Mouse (Mus musculus) neural tube, embryonic 11.5 days (tissue): Measurements from ENCODE around the gene Ovol1. TPM values are rescaled to one million over a fixed set of nuclear protein-coding genes. Genes with fewer than 3 reads are reported as not detected.

Source experiments
- ATAC-seq: fragments of 200-750 bp; cut with Nextera tagmentation; 2 replicates; pipeline ENCODE4 v1.8.0; 2017; ENCODE audit warnings: moderate number of reproducible peaks, mild to moderate bottlenecking, moderate TSS enrichment, moderate library complexity; ENCODE audit not compliant: insufficient read depth, low FRiP score, low TSS enrichment
- DNase-seq: peaks from one replicate; pipeline ENCODE4 v3.0.0-alpha.2; 2015; ENCODE audit warnings: low spot score
- H3K27ac ChIP-seq: fragments of 300-500 bp; sonication (generic); 2 replicates; pipeline ENCODE4 v1.5.1; 2014; ENCODE audit warnings: low read depth, mild to moderate bottlenecking, low read length
- H3K27me3 ChIP-seq: fragments of 300-500 bp; sonication (generic); 2 replicates; pipeline ENCODE4 v1.6.1; 2014; ENCODE audit warnings: mild to moderate bottlenecking, low read length, mixed read lengths; ENCODE audit not compliant: control insufficient read depth, insufficient read depth
- H3K36me3 ChIP-seq: fragments of 300-500 bp; sonication (generic); 2 replicates; pipeline ENCODE4 v1.6.1; 2014; ENCODE audit warnings: mild to moderate bottlenecking, low read length, moderate library complexity, mixed read lengths; ENCODE audit not compliant: control insufficient read depth, insufficient read depth
- H3K4me1 ChIP-seq: fragments of 300-500 bp; sonication (generic); 2 replicates; pipeline ENCODE4 v1.6.1; 2014; ENCODE audit warnings: low read length, mixed read lengths; ENCODE audit not compliant: control insufficient read depth, insufficient read depth
- H3K4me2 ChIP-seq: fragments of 300-500 bp; sonication (generic); 2 replicates; pipeline ENCODE4 v1.6.1; 2014; ENCODE audit warnings: low read depth, mild to moderate bottlenecking, moderate library complexity
- H3K4me3 ChIP-seq: fragments of 300-500 bp; sonication (generic); 2 replicates; pipeline ENCODE4 v1.5.1; 2014; ENCODE audit warnings: low read depth, low read length
- H3K9ac ChIP-seq: fragments of 300-500 bp; sonication (generic); 2 replicates; pipeline ENCODE4 v1.6.1; 2014; ENCODE audit warnings: mild to moderate bottlenecking, low read length
- H3K9me3 ChIP-seq: fragments of 300-500 bp; sonication (generic); 2 replicates; pipeline ENCODE4 v1.6.1; 2016; ENCODE audit warnings: low read length; ENCODE audit not compliant: control insufficient read depth
- WGBS: fragments of 180-500 bp; shearing (Covaris S2); extraction: QIAGEN DNeasy Blood & Tissue Kit; methylation state at CpG from one replicate; pipeline ENCODE4 v1.1.7; 2014; 5-methylcytosine and 5-hydroxymethylcytosine counted together
- polyA plus RNA-seq: library from polyadenylated mRNA; unstranded; fragments of >200 nt; fragmentation: Nextera tagmentation; extraction: Ambion mirVana; gene quantifications from 2 replicates; pipeline ENCODE4 v1.2.1, GENCODE M21; 2014

The Ovol1 gene
- 0.24 and 0.32 TPM in 2 replicates for polyA plus RNA-seq

- no peak for DNase-seq
- peak within 1 kb of the TSS; percentile 49 for H3K4me2 ChIP-seq
- WGBS: under 1% methylated on average over 57 of the region's 57 CpGs
- no peak for ATAC-seq
- no peaks in the 10 kb centered on the region for H3K9me3 ChIP-seq
- H3K27ac ChIP-seq: no peak within 1 kb of the TSS
- H3K4me1 ChIP-seq: peaks cover 10% of the 10 kb centered on the region
- H3K4me3 ChIP-seq: peak within 1 kb of the TSS; percentile 23
- H3K9ac ChIP-seq: no peak within 1 kb of the TSS
- H3K27me3 ChIP-seq: peaks cover 68% of the 10 kb centered on the region
- no peaks in the 10 kb centered on the region for H3K36me3 ChIP-seq
Measured at GRCm38 (mm10) chr19:5560457-5561041, at the start of gene Ovol1. Gene Ovol1, minus strand, starts transcription at chr19:5560646.

- DNase-seq: peak; percentile 94
- H3K9me3 ChIP-seq: no peaks in the 10 kb centered on the region
- peak within 1 kb of the TSS; percentile 60 for H3K4me3 ChIP-seq
- peak within 1 kb of the TSS; percentile 97 for H3K27ac ChIP-seq
- H3K27me3 ChIP-seq: no peaks in the 10 kb centered on the region
- peaks cover 9% of the 10 kb centered on the region for H3K4me1 ChIP-seq
- H3K36me3 ChIP-seq: peaks cover 14% of the 10 kb centered on the region; the same call in 1 of the 2 replicates
- under 1% methylated on average over 51 of the region's 55 CpGs for WGBS
- H3K9ac ChIP-seq: peak within 1 kb of the TSS; percentile 80
- H3K4me2 ChIP-seq: peak within 1 kb of the TSS; percentile 64
- ATAC-seq: peak; percentile 94
Measured at GRCm38 (mm10) chr19:5609547-5610404, 49.3 kb upstream of the Ovol1 start, which contains the start of gene Kat5. Gene Kat5, minus strand, starts transcription at chr19:5610237.

- Histone ChIP-seq H3K4me2 (peak overlapping the region; percentile 64), H3K9me3 (no peaks in the 10 kb centered on the region), H3K27me3 (no peaks in the 10 kb centered on the region), H3K4me3 (peak overlapping the region; percentile 60), H3K36me3 (peaks cover 16% of the 10 kb centered on the region), H3K27ac (peak overlapping the region; percentile 97; the same call in 1 of the 2 replicates), H3K9ac (peak overlapping the region; percentile 80), H3K4me1 (peaks cover 9% of the 10 kb centered on the region)
- WGBS: 61% methylated on average over 10 of the region's 10 CpGs
- ATAC-seq: no peak
- DNase-seq: no peak
Measured at GRCm38 (mm10) chr19:5609171-5609546, 48.7 kb upstream of the Ovol1 start.

- H3K4me2 ChIP-seq: peak overlapping the region; percentile 64
- no peaks in the 10 kb centered on the region for H3K9me3 ChIP-seq
- ATAC-seq: no peak
- H3K36me3 ChIP-seq: peaks cover 18% of the 10 kb centered on the region
- H3K9ac ChIP-seq: no peak overlapping the region; the same call in 1 of the 2 replicates
- no peaks in the 10 kb centered on the region for H3K27me3 ChIP-seq
- H3K4me3 ChIP-seq: peak overlapping the region; percentile 60
- 96% methylated on average over 13 of the region's 13 CpGs for WGBS
- no peak for DNase-seq
- peaks cover 9% of the 10 kb centered on the region for H3K4me1 ChIP-seq
- H3K27ac ChIP-seq: no peak overlapping the region
Measured at GRCm38 (mm10) chr19:5608707-5609106, 48.3 kb upstream of the Ovol1 start.

- Histone ChIP-seq H3K36me3 (peaks cover 20% of the 10 kb centered on the region), H3K9me3 (no peaks in the 10 kb centered on the region), H3K4me1 (peaks cover 12% of the 10 kb centered on the region), H3K27ac (no peak overlapping the region), H3K4me2 (no peak overlapping the region), H3K27me3 (no peaks in the 10 kb centered on the region), H3K9ac (no peak overlapping the region), H3K4me3 (no peak overlapping the region)
- DNase-seq: no peak
- WGBS: 95% methylated on average over 26 of the region's 26 CpGs
- no peak for ATAC-seq
Measured at GRCm38 (mm10) chr19:5607705-5608410, 47.4 kb upstream of the Ovol1 start.

- Histone ChIP-seq H3K4me3 (no peak overlapping the region), H3K27ac (no peak overlapping the region), H3K9ac (no peak overlapping the region), H3K27me3 (no peaks in the 10 kb centered on the region), H3K36me3 (peaks cover 20% of the 10 kb centered on the region), H3K4me1 (peaks cover 18% of the 10 kb centered on the region), H3K9me3 (no peaks in the 10 kb centered on the region), H3K4me2 (no peak overlapping the region)
- DNase-seq: no peak
- 87% methylated on average over 8 of the region's 8 CpGs for WGBS
- no peak for ATAC-seq
Measured at GRCm38 (mm10) chr19:5606196-5606595, 45.8 kb upstream of the Ovol1 start.

- Histone ChIP-seq H3K27me3 (no peaks in the 10 kb centered on the region), H3K4me3 (no peak overlapping the region), H3K4me1 (peaks cover 13% of the 10 kb centered on the region), H3K4me2 (no peak overlapping the region), H3K9ac (no peak overlapping the region), H3K36me3 (peaks cover 20% of the 10 kb centered on the region), H3K27ac (no peak overlapping the region), H3K9me3 (no peaks in the 10 kb centered on the region)
- ATAC-seq (no peak), DNase-seq (no peak)
- 90% methylated on average over 7 of the region's 7 CpGs for WGBS
Measured at GRCm38 (mm10) chr19:5605126-5605525, 44.7 kb upstream of the Ovol1 start.

GRCm38 (mm10) chr19:5603664-5604063 lies 43.2 kb upstream of the Ovol1 start:
- H3K36me3 ChIP-seq: peaks cover 20% of the 10 kb centered on the region

More at GRCm38 (mm10) chr19:5603664-5604063, 43.2 kb upstream of the Ovol1 start:
- Histone ChIP-seq H3K4me2 (no peak overlapping the region), H3K4me1 (peaks cover 8% of the 10 kb centered on the region), H3K9me3 (no peaks in the 10 kb centered on the region), H3K27me3 (no peaks in the 10 kb centered on the region), H3K9ac (no peak overlapping the region), H3K4me3 (no peak overlapping the region), H3K27ac (no peak overlapping the region)
- DNase-seq (no peak), ATAC-seq (no peak)
- WGBS: 95% methylated on average over 7 of the region's 7 CpGs
